Mouse (Mus musculus): ENCODE data around the gene Snapin. TPM values are rescaled to one million over a fixed set of nuclear protein-coding genes. Genes with fewer than 3 reads are reported as not detected.

The Snapin gene
- polyA plus RNA-seq, 1 experiment: 65.1 TPM

DNA sequence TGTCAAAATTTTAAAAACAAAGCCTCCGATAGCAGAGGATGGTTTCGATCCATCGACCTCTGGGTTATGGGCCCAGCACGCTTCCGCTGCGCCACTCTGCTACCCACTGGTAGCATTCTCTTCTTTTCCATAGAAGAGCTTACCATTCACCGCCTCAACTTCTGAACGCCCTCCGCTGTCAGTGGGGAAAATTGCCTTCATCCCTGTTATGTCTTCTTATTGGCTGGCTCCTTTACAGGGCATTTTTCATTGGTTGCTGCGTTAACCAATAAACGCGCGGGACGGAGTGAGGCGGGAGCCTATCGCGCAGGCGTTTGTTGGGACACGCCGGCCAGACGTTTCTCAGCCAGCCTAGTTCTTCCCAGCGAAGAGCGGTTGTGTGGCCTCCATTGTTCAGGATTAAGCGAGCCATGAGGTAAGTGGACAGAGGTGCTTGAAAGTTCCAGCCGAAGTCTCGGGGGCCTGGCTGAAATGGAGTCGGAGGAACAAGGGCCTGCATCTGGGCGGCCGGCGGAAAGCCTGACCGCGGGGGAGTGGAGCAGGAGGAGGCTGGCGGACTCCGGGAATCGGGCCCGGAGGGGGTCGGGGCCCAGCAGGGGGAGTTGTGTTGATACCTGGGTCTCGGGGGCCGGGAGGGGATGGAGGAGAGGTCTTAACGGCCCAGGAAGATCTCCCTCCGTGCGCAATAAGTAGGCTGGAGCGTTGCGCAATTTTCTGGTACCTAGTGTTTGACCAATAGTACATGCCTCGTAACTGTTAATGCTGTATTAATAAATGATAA, 14.8 kb downstream of the Snapin start, which contains the start of gene Ilf2:
Gene Ilf2 (plus strand): TSS at position 296 of the 781 bp plus-strand sequence.
- peaks cover 35% of the 10 kb centered on the region for H3K36me3 ChIP-seq (ENCODE audit: control insufficient read depth, insufficient read depth, low read length, poor library complexity, severe bottlenecking)
- H3K9ac ChIP-seq (ENCODE audit: low read depth, poor library complexity, severe bottlenecking): peak within 1 kb of the TSS; percentile 93
- H3K4me1 ChIP-seq (ENCODE audit: control insufficient read depth, insufficient read depth, low read length): no peaks in the 10 kb centered on the region
- TF ChIP-seq EP300 (IDR thresholded peaks at IDR 0.05; ENCODE audit: insufficient read depth, low read depth, low read length) (0 out of 2 replicates have a peak, but pooled peaks have one; percentile 22), POLR2A (IDR thresholded peaks at IDR 0.05; ENCODE audit: insufficient read depth, low read length) (peak; percentile 79), CTCF (IDR thresholded peaks at IDR 0.05; ENCODE audit: low read depth, low read length) (no peak)
- H3K27ac ChIP-seq (ENCODE audit: insufficient read depth, low read length): peak within 1 kb of the TSS; percentile 67
- no peaks in the 10 kb centered on the region for H3K9me3 ChIP-seq (replicated peaks; ENCODE audit: control insufficient read depth, insufficient read depth, low read length, poor library complexity, severe bottlenecking)
- H3K4me3 ChIP-seq (ENCODE audit: low read depth, low read length): peak within 1 kb of the TSS; percentile 81
- no peaks in the 10 kb centered on the region for H3K27me3 ChIP-seq (ENCODE audit: control insufficient read depth, insufficient read depth, low read length, poor library complexity, severe bottlenecking)

DNA sequence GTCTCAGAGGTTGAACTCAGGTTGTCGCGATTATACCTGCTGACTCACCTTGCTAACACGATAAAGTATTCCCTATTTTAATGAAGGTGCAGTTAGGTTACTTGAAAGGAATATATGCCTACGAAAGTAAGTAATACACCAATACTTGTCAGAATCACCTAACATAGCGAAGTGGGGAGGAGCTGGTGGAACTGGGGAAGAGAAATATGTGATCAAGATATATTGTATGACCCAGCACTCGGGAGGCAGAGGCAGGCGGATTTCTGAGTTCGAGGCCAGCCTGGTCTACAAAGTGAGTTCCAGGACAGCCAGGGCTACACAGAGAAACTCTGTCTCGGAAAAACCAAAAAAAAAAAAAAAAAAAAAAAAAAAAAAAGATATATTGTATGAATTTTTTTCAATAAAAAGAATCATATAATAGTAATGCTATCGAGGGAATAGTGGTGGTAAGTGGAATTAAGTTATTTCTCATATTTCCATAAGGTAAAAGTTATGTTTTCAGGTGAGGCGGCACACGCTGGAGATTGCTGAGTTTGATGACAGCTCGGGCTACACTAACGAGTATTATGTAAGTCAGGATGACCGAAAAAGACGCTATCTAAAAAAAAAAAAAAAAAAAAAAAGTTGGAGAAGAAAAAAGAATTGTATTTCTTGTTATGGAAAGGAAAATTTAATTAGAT, 15.5 kb downstream of the Snapin start:
- TF ChIP-seq POLR2A (IDR thresholded peaks at IDR 0.05; ENCODE audit: insufficient read depth, low read length) (no peak), EP300 (IDR thresholded peaks at IDR 0.05; ENCODE audit: insufficient read depth, low read depth, low read length) (no peak), CTCF (IDR thresholded peaks at IDR 0.05; ENCODE audit: low read depth, low read length) (no peak)
- H3K36me3 ChIP-seq (ENCODE audit: control insufficient read depth, insufficient read depth, low read length, poor library complexity, severe bottlenecking): peaks cover 28% of the 10 kb centered on the region
- peak overlapping the region; percentile 52 for H3K4me3 ChIP-seq (ENCODE audit: low read depth, low read length)
- no peaks in the 10 kb centered on the region for H3K9me3 ChIP-seq (replicated peaks; ENCODE audit: control insufficient read depth, insufficient read depth, low read length, poor library complexity, severe bottlenecking)
- peak overlapping the region; percentile 68 for H3K9ac ChIP-seq (ENCODE audit: low read depth, poor library complexity, severe bottlenecking)
- 0 out of 2 replicates have a peak overlapping the region, but pooled peaks have one; percentile 36 for H3K27ac ChIP-seq (ENCODE audit: insufficient read depth, low read length)
- no peaks in the 10 kb centered on the region for H3K4me1 ChIP-seq (ENCODE audit: control insufficient read depth, insufficient read depth, low read length)
- no peaks in the 10 kb centered on the region for H3K27me3 ChIP-seq (ENCODE audit: control insufficient read depth, insufficient read depth, low read length, poor library complexity, severe bottlenecking)

DNA sequence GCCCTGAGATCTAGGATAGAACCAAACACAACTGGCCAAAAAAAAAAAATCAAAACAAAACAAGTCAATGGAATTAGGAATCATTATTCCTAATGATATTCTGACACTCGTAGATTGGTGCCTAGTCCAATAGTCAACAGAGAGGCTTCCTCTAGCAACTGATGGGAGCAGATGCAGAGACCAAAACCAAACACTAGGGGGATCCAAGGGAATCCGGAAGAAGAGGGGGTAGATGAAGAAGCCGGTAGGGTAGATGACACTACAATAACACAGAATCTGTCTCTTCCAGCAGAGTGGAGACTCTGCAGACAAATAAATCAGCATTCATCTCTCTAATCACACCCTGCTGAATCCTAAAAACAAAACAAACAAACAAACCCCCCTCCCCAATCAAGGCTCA, 18.6 kb downstream of the Snapin start:
- H3K4me1 ChIP-seq (ENCODE audit: control insufficient read depth, insufficient read depth, low read length): no peaks in the 10 kb centered on the region
- H3K27ac ChIP-seq (ENCODE audit: insufficient read depth, low read length): no peak overlapping the region; the same call in 1 of the 2 replicates
- H3K4me3 ChIP-seq (ENCODE audit: low read depth, low read length): no peak overlapping the region
- H3K9me3 ChIP-seq (replicated peaks; ENCODE audit: control insufficient read depth, insufficient read depth, low read length, poor library complexity, severe bottlenecking): no peaks in the 10 kb centered on the region
- no peak overlapping the region for H3K9ac ChIP-seq (ENCODE audit: low read depth, poor library complexity, severe bottlenecking)
- no peak for TF ChIP-seq EP300 (IDR thresholded peaks at IDR 0.05; ENCODE audit: insufficient read depth, low read depth, low read length)
- TF ChIP-seq CTCF (IDR thresholded peaks at IDR 0.05; ENCODE audit: low read depth, low read length): no peak
- TF ChIP-seq POLR2A (IDR thresholded peaks at IDR 0.05; ENCODE audit: insufficient read depth, low read length): no peak
- H3K27me3 ChIP-seq (ENCODE audit: control insufficient read depth, insufficient read depth, low read length, poor library complexity, severe bottlenecking): no peaks in the 10 kb centered on the region
- H3K36me3 ChIP-seq (ENCODE audit: control insufficient read depth, insufficient read depth, low read length, poor library complexity, severe bottlenecking): peaks cover under 1% of the 10 kb centered on the region; the same call in 1 of the 2 replicates

DNA sequence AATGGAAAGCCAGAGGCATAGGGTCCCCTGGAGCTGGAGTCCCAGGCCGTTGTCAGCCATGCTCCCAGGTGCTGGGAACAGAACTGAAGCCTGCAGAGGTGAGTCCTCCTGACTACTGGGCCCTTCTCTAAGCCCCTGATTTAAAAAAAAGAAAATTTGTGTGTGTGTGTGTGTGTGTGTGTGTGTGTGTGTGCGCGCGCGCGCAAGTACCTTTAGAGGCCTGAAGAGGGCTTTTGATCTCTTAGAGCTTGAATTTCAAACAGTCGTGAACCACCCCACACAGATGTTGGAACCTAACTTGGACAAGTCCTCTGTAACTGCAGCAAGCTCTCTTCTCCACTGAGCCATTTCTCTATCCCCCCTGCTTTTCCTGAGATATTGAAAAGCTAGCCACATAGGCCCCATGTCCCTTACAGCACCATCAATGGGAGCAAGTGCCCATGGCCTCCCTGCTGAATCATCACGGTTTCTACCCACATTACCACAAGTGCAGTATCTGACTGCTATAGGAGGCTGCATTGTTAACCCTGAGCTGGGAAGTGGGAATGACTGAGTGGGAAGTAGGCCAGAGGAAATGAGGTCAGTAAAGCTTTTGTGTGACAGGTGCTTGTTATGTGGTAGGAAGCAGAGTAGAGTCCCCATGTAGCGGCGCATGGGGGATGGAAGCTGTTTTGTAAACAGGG, 23.1 kb downstream of the Snapin start:
- Histone ChIP-seq H3K9me3 (replicated peaks; ENCODE audit: control insufficient read depth, insufficient read depth, low read length, poor library complexity, severe bottlenecking) (no peaks in the 10 kb centered on the region), H3K9ac (ENCODE audit: low read depth, poor library complexity, severe bottlenecking) (no peak overlapping the region), H3K27ac (ENCODE audit: insufficient read depth, low read length) (no peak overlapping the region), H3K4me1 (ENCODE audit: control insufficient read depth, insufficient read depth, low read length) (no peaks in the 10 kb centered on the region), H3K36me3 (ENCODE audit: control insufficient read depth, insufficient read depth, low read length, poor library complexity, severe bottlenecking) (no peaks in the 10 kb centered on the region), H3K4me3 (ENCODE audit: low read depth, low read length) (no peak overlapping the region), H3K27me3 (ENCODE audit: control insufficient read depth, insufficient read depth, low read length, poor library complexity, severe bottlenecking) (0 out of 2 replicates have a peak, but pooled peaks cover 3% of the 10 kb centered on the region)
- TF ChIP-seq POLR2A (IDR thresholded peaks at IDR 0.05; ENCODE audit: insufficient read depth, low read length) (no peak), CTCF (IDR thresholded peaks at IDR 0.05; ENCODE audit: low read depth, low read length) (no peak), EP300 (IDR thresholded peaks at IDR 0.05; ENCODE audit: insufficient read depth, low read depth, low read length) (no peak)

DNA sequence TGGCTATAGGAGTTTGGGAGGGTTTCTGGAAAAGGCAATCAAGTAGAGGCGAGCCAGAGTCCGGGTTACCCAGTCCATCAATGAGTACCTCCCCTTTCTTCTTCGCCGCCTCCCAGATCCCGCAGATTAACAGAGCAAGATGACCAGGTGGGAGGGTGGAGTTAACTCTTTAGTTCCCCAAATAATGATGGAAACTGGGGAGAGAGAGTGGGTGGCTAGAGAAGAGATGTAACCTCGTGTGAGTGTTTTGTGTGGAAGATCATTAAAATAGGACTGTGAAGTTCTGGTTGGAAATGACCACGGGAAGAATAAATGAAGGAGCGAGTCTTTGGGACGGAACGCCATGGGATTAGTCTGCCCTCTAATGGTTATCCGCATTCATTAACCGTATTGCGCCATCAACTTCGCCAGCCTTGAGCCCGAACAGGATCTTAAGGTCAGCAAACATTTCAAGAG, 24.5 kb downstream of the Snapin start:
- Histone ChIP-seq H3K27me3 (ENCODE audit: control insufficient read depth, insufficient read depth, low read length, poor library complexity, severe bottlenecking) (0 out of 2 replicates have a peak, but pooled peaks cover 3% of the 10 kb centered on the region), H3K9ac (ENCODE audit: low read depth, poor library complexity, severe bottlenecking) (peak overlapping the region; percentile 23), H3K27ac (ENCODE audit: insufficient read depth, low read length) (no peak overlapping the region), H3K36me3 (ENCODE audit: control insufficient read depth, insufficient read depth, low read length, poor library complexity, severe bottlenecking) (no peaks in the 10 kb centered on the region), H3K9me3 (replicated peaks; ENCODE audit: control insufficient read depth, insufficient read depth, low read length, poor library complexity, severe bottlenecking) (no peaks in the 10 kb centered on the region), H3K4me1 (ENCODE audit: control insufficient read depth, insufficient read depth, low read length) (no peaks in the 10 kb centered on the region), H3K4me3 (ENCODE audit: low read depth, low read length) (peak overlapping the region; percentile 81)
- no peak for TF ChIP-seq POLR2A (IDR thresholded peaks at IDR 0.05; ENCODE audit: insufficient read depth, low read length)
- no peak for TF ChIP-seq EP300 (IDR thresholded peaks at IDR 0.05; ENCODE audit: insufficient read depth, low read depth, low read length)
- TF ChIP-seq CTCF (IDR thresholded peaks at IDR 0.05; ENCODE audit: low read depth, low read length): peak; percentile 68
